Mouse (Mus musculus) embryonic fibroblast, embryonic 13.5 days (primary cell): ENCODE data around the gene Pigt.

Experiments
- CTCF ChIP-seq: IDR thresholded peaks from 2 replicates; pipeline ENCODE4 v1.5.1; 2011; ENCODE audit warnings: mild to moderate bottlenecking, control low read depth, low read length, moderate library complexity, borderline replicate concordance; ENCODE audit not compliant: insufficient read depth
- POLR2A ChIP-seq: IDR thresholded peaks from 2 replicates; pipeline ENCODE4 v1.6.1; 2011; ENCODE audit warnings: low read depth, mild to moderate bottlenecking, control low read depth, low read length, moderate library complexity

DNA sequence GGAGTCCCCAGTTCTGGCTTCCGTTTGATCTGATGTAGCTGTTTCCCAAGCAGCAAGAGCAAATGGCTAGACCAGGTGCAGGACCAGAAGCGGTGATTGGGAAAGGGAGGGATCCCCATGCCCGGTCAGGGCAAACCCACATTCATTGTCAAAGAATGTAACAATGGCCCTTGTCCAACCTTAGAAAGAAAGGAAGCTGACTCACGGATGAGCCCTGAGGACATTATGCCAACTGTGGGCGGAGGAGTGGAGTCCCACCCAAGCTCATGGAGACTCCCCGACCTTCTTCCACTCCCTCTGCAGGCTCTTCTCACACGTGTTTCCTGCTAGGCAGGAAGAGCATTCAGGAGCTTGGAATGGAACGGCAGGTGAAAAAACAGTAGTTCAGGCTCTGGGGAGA, 16.1 kb downstream of the Pigt start:
- TF ChIP-seq CTCF (no peak), POLR2A (no peak)
